Comparison of ENCODE assay signal across 8 mouse cellular contexts in the genomic region with DNA sequence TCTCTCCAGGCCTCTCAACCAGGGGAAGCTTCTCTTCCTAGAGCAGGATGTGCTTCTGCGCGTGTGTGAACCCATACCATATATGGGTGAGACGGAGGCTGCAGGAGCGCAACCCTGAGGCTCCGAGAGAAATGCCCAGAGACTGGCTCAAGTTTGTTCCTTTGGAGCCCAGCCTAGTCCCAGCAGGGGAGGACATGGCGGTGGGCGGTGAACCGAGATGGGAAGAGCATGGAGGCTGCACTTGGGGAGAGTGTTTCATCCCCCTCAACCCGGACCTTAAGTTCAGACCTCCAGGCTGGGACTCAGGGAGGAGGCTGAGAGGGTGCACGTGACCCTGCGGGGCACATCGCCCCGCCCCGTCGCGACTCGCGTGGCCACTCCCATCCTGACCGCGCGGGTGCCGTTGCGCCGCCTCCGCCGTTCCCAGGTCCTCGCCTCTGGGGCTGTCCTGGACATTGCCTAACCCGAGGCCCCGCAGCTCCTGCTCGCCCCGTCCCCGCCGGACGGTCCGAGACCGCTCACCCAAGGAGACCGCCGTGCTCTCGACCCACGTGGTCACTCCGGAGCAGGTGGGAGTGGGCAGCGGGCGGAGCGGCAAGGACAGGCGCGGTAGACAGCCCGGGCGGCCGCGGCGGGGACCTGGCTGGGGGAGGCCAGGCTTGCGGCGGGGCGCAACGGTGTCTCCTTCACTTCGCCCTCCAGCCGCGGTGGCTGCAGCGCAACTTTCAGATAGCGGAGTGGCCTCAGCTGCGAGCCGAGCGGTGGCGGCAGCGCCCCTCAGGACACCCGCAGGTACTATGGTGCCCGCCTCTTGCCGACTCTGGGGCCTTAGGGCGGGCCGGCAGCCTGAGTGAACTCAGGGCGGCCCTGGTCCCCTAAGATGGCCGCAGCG. TPM values are rescaled to one million over a fixed set of nuclear protein-coding genes. Genes with fewer than 3 reads are reported as not detected.
DNase-seq lines count a peak whose midpoint lies in the region; ATAC-seq and TF ChIP-seq lines count a peak whose summit lies in the region.

No protein-coding gene starts in this region.

- DNase-seq in ES-E14 (ENCODE audit: low read depth, low spot score) = peak; percentile 81
- DNase-seq in cerebellum, adult 11 months = peak; percentile 96
- peak; percentile 95 for DNase-seq in forebrain, embryonic 14.5 days (ENCODE audit: low spot score)
- DNase-seq in heart, postnatal 14 days = peak; percentile 98
- DNase-seq in layer of hippocampus, adult 11-12 months (ENCODE audit: low spot score) = peak; percentile 97
- DNase-seq in liver, postnatal 0 days = peak; percentile 98
- DNase-seq in telencephalon, adult 2 months (ENCODE audit: low read depth, low spot score) = peak; percentile 93

- 0 out of 2 replicates have a peak, but pooled peaks have one; percentile 24 for TF ChIP-seq CTCF in liver, postnatal 0 days (IDR thresholded peaks at IDR 0.05; ENCODE audit: low read depth)

- H3K9ac ChIP-seq in ES-E14 (ENCODE audit: insufficient read depth, low read depth, low read length, poor library complexity, severe bottlenecking) = peak overlapping the region; percentile 97
- peak overlapping the region; percentile 94 for H3K9ac ChIP-seq in forebrain, embryonic 14.5 days (ENCODE audit: low read length)
- H3K9ac ChIP-seq in liver, postnatal 0 days (replicated peaks) = peak overlapping the region; percentile 96
- H3K9ac ChIP-seq in neural tube, embryonic 13.5 days = peak overlapping the region; percentile 93

- peak overlapping the region; percentile 84 for H3K4me2 ChIP-seq in forebrain, embryonic 14.5 days (ENCODE audit: low read length)
- peak overlapping the region; percentile 74 for H3K4me2 ChIP-seq in liver, postnatal 0 days (ENCODE audit: low read depth, low read length)
- H3K4me2 ChIP-seq in neural tube, embryonic 13.5 days = peak overlapping the region; percentile 86

- H3K27ac ChIP-seq in ES-E14 (ENCODE audit: insufficient read depth, low read depth, low read length, poor library complexity, severe bottlenecking) = peak overlapping the region; percentile 92
- H3K27ac ChIP-seq in forebrain, embryonic 14.5 days (ENCODE audit: low read depth, low read length) = peak overlapping the region; percentile 91
- peak overlapping the region; percentile 94 for H3K27ac ChIP-seq in liver, postnatal 0 days (ENCODE audit: low read depth)
- peak overlapping the region; percentile 95 for H3K27ac ChIP-seq in neural tube, embryonic 13.5 days (replicated peaks)

- H3K27me3 ChIP-seq in forebrain, embryonic 14.5 days (replicated peaks; ENCODE audit: control insufficient read depth, insufficient read depth, low read length) = no peaks in the 10 kb centered on the region
- H3K27me3 ChIP-seq in liver, postnatal 0 days (ENCODE audit: insufficient read depth, low read length) = no peaks in the 10 kb centered on the region
- no peaks in the 10 kb centered on the region for H3K27me3 ChIP-seq in neural tube, embryonic 13.5 days

- peak; percentile 99 for ATAC-seq in forebrain, embryonic 14.5 days
- ATAC-seq in liver, postnatal 0 days = peak; percentile 99
- ATAC-seq in neural tube, embryonic 13.5 days (ENCODE audit: low read depth) = peak; percentile 96

- peaks cover 2 to 3% of the 10 kb centered on the region in 2 experiments; a peak in 2 of 4 replicates for H3K4me1 ChIP-seq in ES-E14 (ENCODE audit: control insufficient read depth in 2 of 2, insufficient read depth in 2 of 2, low read length in 2 of 2, poor library complexity in 1 of 2)
- peaks cover 13% of the 10 kb centered on the region for H3K4me1 ChIP-seq in forebrain, embryonic 14.5 days (ENCODE audit: control insufficient read depth, insufficient read depth, low read length)
- peaks cover 38% of the 10 kb centered on the region for H3K4me1 ChIP-seq in liver, postnatal 0 days (ENCODE audit: insufficient read depth)
- peaks cover 32% of the 10 kb centered on the region for H3K4me1 ChIP-seq in neural tube, embryonic 13.5 days (replicated peaks)

- intact Hi-C loops in heart, postnatal 14 days (cut with DNase I) = loop anchor here (5.0 kb wide), 2 partner anchors 79 to 1109 kb away; a partner anchor contains a TSS

- TF ChIP-seq EP300 in liver, postnatal 0 days (IDR thresholded peaks at IDR 0.05; ENCODE audit: low read depth) = peak; percentile 4; the same call in 1 of the 2 replicates

- no peaks in the 10 kb centered on the region for H3K9me3 ChIP-seq in ES-E14 (ENCODE audit: control insufficient read depth, insufficient read depth, low read depth, low read length)
- H3K9me3 ChIP-seq in forebrain, embryonic 14.5 days (replicated peaks; ENCODE audit: control insufficient read depth, low read length) = no peaks in the 10 kb centered on the region
- no peaks in the 10 kb centered on the region for H3K9me3 ChIP-seq in liver, postnatal 0 days (ENCODE audit: low read length)
- H3K9me3 ChIP-seq in neural tube, embryonic 13.5 days = no peaks in the 10 kb centered on the region

- peak overlapping the region; percentile 77 to 89 for H3K4me3 ChIP-seq in ES-E14 (ENCODE audit: insufficient read depth in 1 of 2, low read depth in 1 of 2, low read length in 2 of 2, poor library complexity in 1 of 2, severe bottlenecking in 1 of 2)
- H3K4me3 ChIP-seq in forebrain, embryonic 14.5 days (ENCODE audit: low read depth, low read length) = peak overlapping the region; percentile 96
- H3K4me3 ChIP-seq in liver, postnatal 0 days (ENCODE audit: low read depth, low read length) = peak overlapping the region; percentile 98
- peak overlapping the region; percentile 100 for H3K4me3 ChIP-seq in neural tube, embryonic 13.5 days

- in situ Hi-C loops in ES-E14 (cut with MboI; ENCODE audit: low sequenced_read_pairs in 2 of 2, unreplicated experiment in 2 of 2) = no loop called here

- WGBS in forebrain, embryonic 14.5 days = under 1% methylated on average over 71 of the region's 73 CpGs
- WGBS in liver, postnatal 0 days (ENCODE audit: insufficient replicate concordance) = under 1% methylated on average over 72 of the region's 73 CpGs
- WGBS in neural tube, embryonic 13.5 days = under 1% methylated on average over 56 of the region's 73 CpGs

- H3K36me3 ChIP-seq in ES-E14 (ENCODE audit: control insufficient read depth, insufficient read depth, low read length, poor library complexity, severe bottlenecking) = peaks cover 9% of the 10 kb centered on the region
- peaks cover 20% of the 10 kb centered on the region for H3K36me3 ChIP-seq in forebrain, embryonic 14.5 days (ENCODE audit: control insufficient read depth, insufficient read depth, low read length)
- peaks cover 24% of the 10 kb centered on the region for H3K36me3 ChIP-seq in liver, postnatal 0 days (replicated peaks; ENCODE audit: insufficient read depth, low read length)
- H3K36me3 ChIP-seq in neural tube, embryonic 13.5 days = peaks cover 15% of the 10 kb centered on the region; the same call in 1 of the 2 replicates

TF ChIP-seq in ES-E14, 5 proteins besides CTCF, POLR2A, EP300 and RAD21:
- TF ChIP-seq ZC3H11A (IDR thresholded peaks at IDR 0.05; ENCODE audit: borderline replicate concordance, low read depth, low read length) = no peak
- peak; percentile 81 for TF ChIP-seq HCFC1 (IDR thresholded peaks at IDR 0.05; ENCODE audit: borderline replicate concordance, insufficient read depth, low read length)

RNA-seq across cellular contexts. Expression of a gene that starts 6.1 kb away (rescaled TPM):
- total RNA-seq in ES-E14 (2012; rRNA removed) = 251 and 305 TPM in 2 replicates
- 292 TPM in 2 replicates for polyA plus RNA-seq in forebrain, embryonic 14.5 days (2014; fragmentation: Nextera tagmentation; extraction: Ambion mirVana)
- total RNA-seq in heart, postnatal 14 days (2021) = 100 to 1,000 TPM; 469 to 495 TPM
- polyA plus RNA-seq in liver, postnatal 0 days (2015; fragmentation: Nextera tagmentation; extraction: Ambion mirVana) = 128 and 129 TPM in 2 replicates
- 276 and 284 TPM in 2 replicates for polyA plus RNA-seq in neural tube, embryonic 13.5 days (2015; fragmentation: Nextera tagmentation; extraction: Ambion mirVana)

RNA-seq across cellular contexts. Expression of a gene that starts 17.7 kb away (rescaled TPM):
- total RNA-seq in ES-E14 (2012; rRNA removed) = 36.6 and 88.5 TPM in 2 replicates
- 30.9 and 38.6 TPM in 2 replicates for polyA plus RNA-seq in forebrain, embryonic 14.5 days (2014; fragmentation: Nextera tagmentation; extraction: Ambion mirVana)
- total RNA-seq in heart, postnatal 14 days (2021) = 1 to 10 TPM; 6.3 to 6.8 TPM
- polyA plus RNA-seq in liver, postnatal 0 days (2015; fragmentation: Nextera tagmentation; extraction: Ambion mirVana) = 14.2 TPM in 2 replicates
- 25.7 and 29.4 TPM in 2 replicates for polyA plus RNA-seq in neural tube, embryonic 13.5 days (2015; fragmentation: Nextera tagmentation; extraction: Ambion mirVana)

Comparison
In these comparisons a context has a peak if more than half of its experiments do, and no peak if none do; other contexts are left out.
1. Peak in every context shown above with its lines: DNase-seq, ATAC-seq, H3K4me3 ChIP-seq and H3K27ac ChIP-seq.